Mouse (Mus musculus) mouse embryonic stem cell (cell line): ENCODE measurements around the gene Myo3b.
"Not testable (repeated sequence)": the region's sequence is repeated elsewhere in the genome, so short reads cannot be mapped to it uniquely, and the experiment has no call there.

Experiments
- in situ Hi-C, 2 experiments: fragments of 300-500 bp; cut with MboI; formaldehyde crosslinking; loops; 1 replicate in 1 of 2; 3 replicates in 1 of 2; pipeline ENCODE4 v1.14.3; 2019 to 2020; ENCODE audit warnings: low sequenced_read_pairs in 2 of 2, low pct_unique_long_range_greater_than_20kb in 1 of 2, mixed read lengths in 1 of 2; ENCODE audit not compliant: unreplicated experiment in 1 of 2

Gene Myo3b

DNA sequence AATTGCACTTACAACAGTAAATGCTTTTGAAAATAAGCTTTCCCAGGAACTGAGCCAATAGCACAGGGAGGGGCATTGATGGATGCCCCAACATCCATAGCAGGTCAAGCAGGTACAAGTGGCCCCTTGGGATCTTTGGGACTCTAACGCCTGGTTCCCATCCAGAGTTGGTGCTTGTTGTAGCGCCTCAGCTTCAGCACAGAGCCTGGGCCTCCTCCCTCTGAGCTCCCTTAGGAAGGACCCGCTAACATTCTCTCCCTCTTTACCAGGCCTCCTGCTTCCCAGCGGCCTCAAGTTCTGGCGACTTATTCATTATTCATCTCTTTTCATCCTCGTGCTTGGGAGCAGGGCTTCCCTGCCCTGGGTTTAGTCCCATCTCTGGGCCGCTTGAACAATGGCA is at the start of gene Myo3b:
Gene Myo3b, plus strand, starts transcription at position 375 of the 400 bp plus-strand sequence.
- in situ Hi-C loops = no loop called here

- in situ Hi-C loops = no loop called here
Measured at GRCm38 (mm10) chr2:69989224-69989623, 49.7 kb upstream of the Myo3b start.

DNA sequence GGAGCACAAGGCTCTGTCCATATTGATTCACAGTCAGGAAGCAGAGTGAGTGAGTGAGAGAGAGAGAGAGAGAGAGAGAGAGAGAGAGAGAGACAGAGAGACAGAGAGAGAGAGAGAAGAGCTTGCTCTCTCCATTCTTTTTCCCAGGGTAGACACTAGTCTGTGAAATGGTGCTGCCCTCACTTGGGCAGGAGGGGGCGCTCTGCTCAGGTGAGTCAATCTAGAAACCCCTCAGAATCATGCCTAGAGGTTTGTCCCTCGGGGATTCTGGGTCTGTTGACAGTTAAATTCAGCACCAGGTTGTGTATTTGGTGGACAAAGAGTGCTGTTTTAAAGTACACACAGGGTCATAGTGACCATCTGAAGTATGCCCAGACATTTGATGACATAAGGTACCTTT is 48.3 kb upstream of the Myo3b start:
- in situ Hi-C loops = no loop called here

DNA sequence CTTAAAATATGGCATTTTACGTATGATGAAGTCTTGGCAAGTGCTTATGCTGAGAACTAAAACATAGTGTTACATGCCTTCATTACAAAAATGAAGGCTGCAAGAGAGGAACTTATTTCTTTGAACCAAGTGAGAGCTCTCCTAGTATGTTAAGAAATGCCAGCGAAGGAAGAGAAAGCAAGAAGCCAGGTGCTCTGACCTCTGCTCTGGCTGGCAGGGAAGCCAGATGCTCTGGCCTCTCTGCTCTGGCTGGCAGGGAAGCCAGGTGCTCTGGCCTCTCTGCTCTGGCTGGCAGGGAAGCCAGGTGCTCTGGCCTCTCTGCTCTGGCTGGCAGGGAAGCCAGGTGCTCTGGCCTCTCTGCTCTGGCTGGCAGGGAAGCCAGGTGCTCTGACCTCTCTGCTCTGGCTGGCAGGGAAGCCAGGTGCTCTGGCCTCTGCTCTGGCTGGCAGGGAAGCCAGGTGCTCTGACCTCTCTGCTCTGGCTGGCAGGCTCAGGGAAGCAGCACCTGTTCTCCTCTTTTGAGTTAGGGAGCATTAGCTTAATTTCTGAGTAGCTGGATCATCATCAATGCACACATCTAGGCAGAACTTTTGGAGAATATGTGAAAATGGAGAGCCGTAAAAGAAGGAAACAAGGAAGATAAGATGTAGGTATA is 44.7 kb upstream of the Myo3b start:
- in situ Hi-C loops = not testable (repeated sequence)

DNA sequence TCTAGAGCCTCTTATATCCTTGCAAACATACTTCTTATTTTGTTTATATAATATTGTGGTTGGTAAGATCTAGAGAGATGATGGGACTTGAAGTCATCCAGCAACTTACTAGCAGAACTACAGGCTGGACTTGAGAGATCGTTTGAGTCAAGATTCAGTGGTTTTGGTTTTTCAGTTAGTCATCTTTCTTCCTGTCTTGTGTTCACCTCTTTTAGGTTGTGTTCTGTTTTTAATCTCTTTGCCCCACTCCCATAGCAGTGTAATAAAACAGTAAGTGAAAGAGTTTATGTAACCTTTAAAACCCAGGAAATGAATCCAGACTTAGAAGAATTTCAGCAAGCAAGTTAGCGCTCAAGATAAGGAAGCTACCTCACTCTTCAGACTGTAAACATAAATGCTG is 44.1 kb upstream of the Myo3b start:
- in situ Hi-C loops = no loop called here

DNA sequence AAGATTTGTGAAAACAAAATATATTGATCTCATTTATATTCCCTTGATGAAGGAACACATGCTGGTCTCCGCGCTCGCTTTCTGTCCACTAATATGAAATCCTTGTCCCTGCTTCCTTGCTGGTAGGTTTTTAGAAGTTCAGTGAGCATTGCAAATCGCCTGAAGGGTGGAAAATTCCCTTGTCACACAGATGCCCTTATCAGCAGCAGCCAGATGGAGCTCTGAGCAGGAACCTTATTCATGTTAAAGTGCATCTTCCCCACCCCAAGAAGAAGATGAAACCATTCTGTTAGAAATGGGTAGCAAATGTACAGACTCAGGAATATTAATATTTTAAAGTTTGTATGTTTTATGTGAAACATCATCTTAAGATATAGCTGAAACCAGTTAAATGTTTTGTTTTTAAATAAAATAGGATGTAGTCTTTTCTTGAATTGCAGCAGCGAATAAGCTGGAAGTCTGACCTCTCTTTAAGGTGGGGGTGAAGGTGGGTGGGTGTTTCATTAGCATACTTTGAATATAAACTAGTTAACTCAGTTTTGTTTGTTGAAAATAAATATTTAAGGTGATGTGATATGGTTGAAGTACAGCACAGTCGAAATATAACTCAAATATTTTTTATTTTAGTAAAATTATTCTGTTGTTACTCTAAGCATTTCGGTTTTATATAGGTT is 39.7 kb upstream of the Myo3b start:
- in situ Hi-C loops = no loop called here

DNA sequence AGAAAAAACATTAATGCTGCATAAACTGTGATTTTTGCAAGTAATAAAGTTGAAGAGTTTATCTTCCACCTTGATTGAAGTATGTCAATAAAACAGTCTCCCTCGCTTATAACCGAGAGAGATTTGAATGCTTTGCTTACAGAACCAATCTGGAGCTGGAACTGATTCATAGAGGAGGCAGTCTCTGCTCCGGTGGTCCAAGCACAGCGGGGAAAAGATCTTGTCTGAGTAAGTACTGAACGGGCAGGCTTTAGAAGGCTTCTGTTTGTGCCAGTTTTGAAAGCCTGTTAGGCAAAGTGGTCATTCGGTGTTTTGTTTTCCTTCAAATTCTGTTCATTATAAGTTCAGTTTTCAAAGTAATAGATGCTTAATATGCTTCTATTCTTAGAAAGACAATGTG is 38.6 kb upstream of the Myo3b start:
- in situ Hi-C loops = no loop called here

- in situ Hi-C loops = no loop called here
Measured at GRCm38 (mm10) chr2:70006492-70006891, 32.4 kb upstream of the Myo3b start.

DNA sequence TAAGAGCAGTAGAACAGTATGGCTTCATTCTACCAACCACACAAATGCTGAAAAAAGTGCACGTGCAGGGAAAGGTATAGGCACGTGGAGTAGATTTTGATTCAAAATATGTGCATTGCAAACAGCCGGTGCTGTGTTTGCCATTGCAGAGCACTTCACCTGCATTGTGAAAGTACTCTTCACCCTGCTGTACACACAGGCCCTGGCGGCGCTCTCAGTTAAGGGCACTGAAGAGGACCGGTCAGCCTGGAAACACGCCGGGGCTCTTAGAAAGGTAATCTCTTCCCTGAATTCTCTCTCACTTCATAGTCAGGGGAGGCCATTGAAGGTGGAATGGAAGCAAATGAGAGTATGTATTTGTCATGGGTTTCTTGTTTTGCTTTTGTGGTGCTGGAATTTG is 26.0 kb upstream of the Myo3b start:
- in situ Hi-C loops = no loop called here

- in situ Hi-C loops = no loop called here
Measured at GRCm38 (mm10) chr2:70018236-70018635, 20.7 kb upstream of the Myo3b start.

DNA sequence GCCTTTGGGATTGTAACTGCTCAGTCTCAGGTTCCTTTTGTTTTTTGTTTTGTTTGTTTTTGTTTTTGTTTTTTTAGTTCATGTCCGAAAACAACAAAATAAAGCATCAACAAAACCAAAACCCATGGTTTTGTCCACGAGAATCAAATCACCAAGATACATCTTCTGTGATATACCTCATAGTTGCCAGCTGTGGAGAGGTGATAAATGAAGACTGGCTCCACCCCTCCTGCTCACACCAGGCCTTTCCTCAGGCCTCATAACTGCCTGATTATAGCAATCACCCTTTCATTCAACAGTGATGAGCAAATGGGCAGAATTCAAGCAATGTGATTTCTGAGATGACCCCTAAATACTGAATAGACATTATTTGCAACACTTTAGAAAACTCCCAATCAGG is 14.5 kb upstream of the Myo3b start:
- in situ Hi-C loops = no loop called here

GRCm38 (mm10) chr2:70025711-70026110 is 13.2 kb upstream of the Myo3b start:
- in situ Hi-C loops = no loop called here

GRCm38 (mm10) chr2:70031472-70031871 is 7.5 kb upstream of the Myo3b start:
- in situ Hi-C loops = no loop called here

DNA sequence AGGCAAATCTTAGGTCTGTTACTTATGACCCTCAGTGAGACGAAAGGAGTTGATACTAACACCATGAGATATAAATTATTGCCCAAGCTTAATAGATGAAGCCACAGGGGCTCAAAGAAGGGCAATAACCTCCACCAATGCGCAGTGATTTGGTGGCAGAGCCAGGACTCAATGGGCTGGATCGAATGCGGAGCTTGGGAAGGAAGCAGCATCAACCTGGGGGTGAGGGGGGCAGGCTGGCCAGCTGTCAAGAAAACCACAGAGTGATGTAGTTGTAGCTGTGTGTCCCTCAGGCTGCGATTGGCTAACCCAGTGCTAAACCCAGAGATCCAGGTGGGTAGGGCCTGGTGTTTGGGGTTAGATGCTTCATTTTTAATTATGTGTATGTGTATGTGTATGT is 4.0 kb upstream of the Myo3b start:
- in situ Hi-C loops = no loop called here

GRCm38 (mm10) chr2:70035358-70035757 is 3.6 kb upstream of the Myo3b start:
- in situ Hi-C loops = no loop called here

DNA sequence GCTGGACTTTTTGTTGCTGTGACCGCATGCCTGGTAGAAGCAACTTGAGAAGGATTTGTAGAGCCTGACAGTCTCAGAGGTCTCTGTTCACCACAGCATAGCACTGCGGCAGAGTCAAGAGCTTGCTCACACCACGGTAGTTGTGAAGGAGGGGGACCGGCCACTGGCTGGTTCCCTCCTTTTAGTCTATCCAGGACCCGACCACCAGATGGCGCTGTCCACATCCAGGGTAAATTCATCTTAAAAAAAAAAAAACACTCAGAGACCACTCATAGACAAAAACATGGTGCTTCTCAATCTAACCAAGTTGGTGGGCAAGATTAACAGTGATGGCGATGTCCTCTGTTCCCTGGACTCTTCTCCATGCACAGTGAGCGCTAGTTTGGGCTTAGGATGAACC is 1.7 kb upstream of the Myo3b start:
- in situ Hi-C loops = no loop called here

DNA sequence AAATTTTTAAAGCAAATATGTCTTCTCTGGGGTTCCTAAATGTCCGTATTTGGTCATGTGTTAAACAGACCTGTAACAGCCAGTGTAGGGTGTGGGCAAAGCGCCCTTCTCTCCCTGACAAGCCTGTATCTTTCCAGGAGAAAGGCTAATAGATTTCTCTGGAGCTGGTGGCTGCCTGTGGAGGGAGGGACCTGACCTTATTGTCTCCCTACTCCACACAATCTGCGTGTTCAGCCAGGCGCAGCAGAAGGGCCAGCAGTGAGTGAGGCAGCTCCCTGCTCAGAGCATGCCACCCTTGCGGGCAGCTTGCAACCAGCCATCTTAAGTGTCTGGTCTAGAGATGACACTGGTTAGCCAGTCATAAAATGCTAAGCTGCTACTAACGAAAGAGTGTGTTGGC is 5.5 kb downstream of the Myo3b start:
- in situ Hi-C loops = no loop called here

DNA sequence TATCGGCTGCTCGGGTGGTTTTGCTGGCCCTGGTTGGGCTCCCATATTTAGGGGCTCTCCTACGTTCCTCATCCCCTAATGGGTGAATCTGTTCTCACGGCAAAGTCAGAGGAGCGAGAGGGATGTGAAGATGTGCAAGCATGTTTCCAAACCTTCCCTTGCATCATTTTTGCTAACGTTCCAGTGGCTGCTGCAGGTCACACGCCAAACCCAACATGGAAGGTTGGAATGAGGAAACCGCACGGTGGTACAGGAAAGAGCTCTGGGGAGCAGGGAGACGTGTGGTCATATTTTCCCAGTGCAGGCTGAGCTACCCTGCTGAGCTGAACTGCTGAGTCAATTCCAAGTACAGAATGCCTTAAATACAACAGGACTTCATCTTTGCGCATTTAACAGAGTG is 8.9 kb downstream of the Myo3b start:
- in situ Hi-C loops = no loop called here

DNA sequence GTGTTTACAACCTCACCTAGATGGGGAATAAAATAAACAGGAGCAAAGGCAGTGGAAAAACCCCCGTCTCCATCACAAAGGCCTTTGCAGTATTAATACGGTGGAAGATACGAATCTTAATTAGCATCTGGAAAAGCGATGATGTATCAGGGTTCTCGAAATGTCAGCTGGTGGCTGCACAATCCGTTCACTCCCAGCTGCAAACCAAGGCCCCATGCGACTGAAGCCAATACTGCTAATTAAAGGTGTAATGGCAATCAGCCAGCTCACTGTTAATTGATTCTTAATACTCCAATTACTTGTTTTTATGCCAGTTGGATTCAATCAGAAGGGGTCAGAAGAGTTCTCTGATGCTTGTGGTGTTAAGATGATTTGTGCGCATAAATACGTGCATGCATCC is 14.9 kb downstream of the Myo3b start:
- in situ Hi-C loops = no loop called here

- in situ Hi-C loops = no loop called here
Measured at GRCm38 (mm10) chr2:70058201-70058600, 19.3 kb downstream of the Myo3b start.
